Mouse (Mus musculus) neural tube, embryonic 14.5 days (tissue): ENCODE measurements around the gene Pigb. TPM values are rescaled to one million over a fixed set of nuclear protein-coding genes. Genes with fewer than 3 reads are reported as not detected.
A peak's percentile ranks its signal among the peaks of the same experiment; 100 is the strongest.

ENCODE experiments used
- ATAC-seq: fragments of 200-750 bp; cut with Nextera tagmentation; 2 replicates; pipeline ENCODE4 v1.8.0; 2017; ENCODE audit warnings: low read depth, mild to moderate bottlenecking, moderate TSS enrichment, moderate library complexity
- H3K27ac ChIP-seq: fragments of 300-500 bp; sonication (generic); 2 replicates; pipeline ENCODE4 v1.5.1; 2014; ENCODE audit warnings: low read depth, mild to moderate bottlenecking, control low read depth, low read length, moderate library complexity, mixed read lengths
- H3K27me3 ChIP-seq: fragments of 300-500 bp; sonication (generic); 2 replicates; pipeline ENCODE4 v1.6.1; 2014; ENCODE audit warnings: low read length; ENCODE audit not compliant: control insufficient read depth, insufficient read depth
- H3K36me3 ChIP-seq: fragments of 300-500 bp; sonication (generic); 2 replicates; pipeline ENCODE4 v1.6.1; 2014; ENCODE audit warnings: low read length, mixed read lengths; ENCODE audit not compliant: control insufficient read depth, insufficient read depth
- H3K4me1 ChIP-seq: fragments of 300-500 bp; sonication (generic); 2 replicates; pipeline ENCODE4 v1.6.1; 2014; ENCODE audit warnings: low read length; ENCODE audit not compliant: control insufficient read depth, insufficient read depth
- H3K4me2 ChIP-seq: fragments of 300-500 bp; sonication (generic); 2 replicates; pipeline ENCODE4 v1.6.1; 2014; ENCODE audit warnings: mild to moderate bottlenecking, low read depth, low read length, control low read depth
- H3K4me3 ChIP-seq: fragments of 300-500 bp; sonication (generic); 2 replicates; pipeline ENCODE4 v1.5.1; 2014; ENCODE audit warnings: low read depth, low read length, control low read depth, mixed read lengths
- H3K9ac ChIP-seq: fragments of 300-500 bp; sonication (generic); replicated peaks from 2 replicates; pipeline ENCODE4 v1.6.1; 2014; ENCODE audit warnings: low read depth, mild to moderate bottlenecking, control low read depth, low read length, mixed read lengths
- H3K9me3 ChIP-seq: fragments of 300-500 bp; sonication (generic); 2 replicates; pipeline ENCODE4 v1.6.1; 2016; ENCODE audit warnings: low read length; ENCODE audit not compliant: control insufficient read depth
- WGBS: fragments of 180-500 bp; shearing (Covaris S2); extraction: QIAGEN DNeasy Blood & Tissue Kit; methylation state at CpG from one replicate; pipeline ENCODE4 v1.1.7; 2014; 5-methylcytosine and 5-hydroxymethylcytosine counted together
- polyA plus RNA-seq: library from polyadenylated mRNA; unstranded; fragments of >200 nt; fragmentation: Nextera tagmentation; extraction: Ambion mirVana; gene quantifications from 2 replicates; pipeline ENCODE4 v1.2.1, GENCODE M21; 2014

Gene Pigb
- polyA plus RNA-seq, 1 experiment from 2014 or later, result 16.4 TPM

GRCm38 (mm10) chr9:73050606-73051005, 10.4 kb upstream of the Pigb start:
- Histone ChIP-seq H3K4me1 (no peaks in the 10 kb centered on the region), H3K36me3 (no peaks in the 10 kb centered on the region), H3K4me3 (no peak overlapping the region), H3K9ac (no peak overlapping the region), H3K27ac (no peak overlapping the region), H3K27me3 (no peaks in the 10 kb centered on the region), H3K4me2 (no peak overlapping the region), H3K9me3 (no peaks in the 10 kb centered on the region)
- WGBS, result 65% methylated on average over 8 of the region's 8 CpGs
- no peak for ATAC-seq

GRCm38 (mm10) chr9:73049833-73050232, 9.7 kb upstream of the Pigb start:
- WGBS, result 73% methylated on average over 5 of the region's 5 CpGs
- Histone ChIP-seq H3K4me2 (no peak overlapping the region), H3K4me3 (no peak overlapping the region), H3K27ac (no peak overlapping the region), H3K9ac (no peak overlapping the region), H3K4me1 (0 out of 2 replicates have a peak, but pooled peaks cover 2% of the 10 kb centered on the region), H3K27me3 (no peaks in the 10 kb centered on the region), H3K9me3 (no peaks in the 10 kb centered on the region), H3K36me3 (no peaks in the 10 kb centered on the region)
- ATAC-seq, result no peak

DNA sequence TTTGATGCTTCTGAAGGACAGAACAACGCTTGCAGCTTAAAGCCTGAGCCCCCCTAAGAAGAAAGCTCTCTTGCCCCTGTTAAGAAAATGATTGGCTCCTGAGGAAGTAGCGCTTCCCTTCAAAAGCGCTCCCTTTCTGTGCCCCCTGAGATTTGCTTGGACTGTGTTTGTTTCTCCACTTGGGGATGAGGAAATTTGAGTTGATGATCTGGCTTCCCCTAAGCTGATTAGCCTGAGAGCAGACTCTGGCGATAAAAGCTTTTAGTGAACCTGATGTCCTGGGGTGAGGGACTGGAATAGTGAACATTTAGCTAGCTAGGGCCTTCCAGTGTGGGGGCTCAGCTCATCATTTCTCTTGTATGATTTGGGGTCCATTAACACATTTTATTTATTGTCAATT, 8.7 kb upstream of the Pigb start:
- Histone ChIP-seq H3K4me1 (0 out of 2 replicates have a peak, but pooled peaks cover 2% of the 10 kb centered on the region), H3K9ac (no peak overlapping the region), H3K4me2 (no peak overlapping the region), H3K27ac (no peak overlapping the region), H3K27me3 (no peaks in the 10 kb centered on the region), H3K36me3 (no peaks in the 10 kb centered on the region), H3K9me3 (no peaks in the 10 kb centered on the region), H3K4me3 (no peak overlapping the region)
- no peak for ATAC-seq
- WGBS, result 14% methylated on average over 4 of the region's 4 CpGs

DNA sequence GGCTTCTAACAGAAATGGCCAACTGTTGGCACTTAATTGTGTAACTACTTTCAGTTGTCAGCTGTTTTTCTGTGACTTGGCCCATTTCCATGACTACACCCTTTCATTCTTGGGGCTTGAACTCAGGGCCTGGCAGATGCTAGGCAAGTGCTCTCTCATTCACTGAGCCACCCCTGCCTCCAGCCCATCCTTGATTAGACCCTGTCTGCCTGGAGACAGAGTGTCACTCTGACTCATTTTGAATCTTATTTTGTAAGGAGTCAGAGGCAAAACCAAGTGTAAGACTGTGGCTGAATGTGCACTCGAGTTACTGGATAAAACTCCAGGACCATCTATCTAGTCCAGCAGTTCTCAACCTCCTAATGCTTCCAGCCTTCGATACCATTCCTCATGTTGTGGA, 7.7 kb upstream of the Pigb start:
- WGBS, result 91% methylated on average over 2 of the region's 2 CpGs
- no peaks in the 10 kb centered on the region for H3K27me3 ChIP-seq
- no peak for ATAC-seq
- H3K4me3 ChIP-seq, result no peak overlapping the region
- no peaks in the 10 kb centered on the region for H3K36me3 ChIP-seq
- no peak overlapping the region for H3K27ac ChIP-seq
- H3K9me3 ChIP-seq, result no peaks in the 10 kb centered on the region
- no peak overlapping the region for H3K4me2 ChIP-seq
- 0 out of 2 replicates have a peak, but pooled peaks cover 2% of the 10 kb centered on the region for H3K4me1 ChIP-seq
- no peak overlapping the region for H3K9ac ChIP-seq

- WGBS, result 65% methylated on average over 10 of the region's 10 CpGs
- Histone ChIP-seq H3K4me3 (peak overlapping the region; percentile 40; the same call in 1 of the 2 replicates), H3K36me3 (no peaks in the 10 kb centered on the region), H3K4me1 (0 out of 2 replicates have a peak, but pooled peaks cover 2% of the 10 kb centered on the region), H3K4me2 (peak overlapping the region; percentile 63), H3K9ac (no peak overlapping the region), H3K9me3 (no peaks in the 10 kb centered on the region), H3K27me3 (no peaks in the 10 kb centered on the region), H3K27ac (no peak overlapping the region)
- ATAC-seq, result no peak
These were observed 5.5 kb upstream of the Pigb start for GRCm38 (mm10) chr9:73045711-73046110.

- H3K4me2 ChIP-seq, result peak overlapping the region; percentile 63
- WGBS, result 9% methylated on average over 7 of the region's 7 CpGs
- peaks cover 5% of the 10 kb centered on the region for H3K4me1 ChIP-seq
- no peak overlapping the region; the same call in 1 of the 2 replicates for H3K9ac ChIP-seq
- no peak for ATAC-seq
- H3K27ac ChIP-seq, result no peak overlapping the region
- H3K36me3 ChIP-seq, result no peaks in the 10 kb centered on the region
- H3K27me3 ChIP-seq, result no peaks in the 10 kb centered on the region
- H3K9me3 ChIP-seq, result no peaks in the 10 kb centered on the region
- H3K4me3 ChIP-seq, result peak overlapping the region; percentile 40
These were observed 5.0 kb upstream of the Pigb start for GRCm38 (mm10) chr9:73045204-73045603.

DNA sequence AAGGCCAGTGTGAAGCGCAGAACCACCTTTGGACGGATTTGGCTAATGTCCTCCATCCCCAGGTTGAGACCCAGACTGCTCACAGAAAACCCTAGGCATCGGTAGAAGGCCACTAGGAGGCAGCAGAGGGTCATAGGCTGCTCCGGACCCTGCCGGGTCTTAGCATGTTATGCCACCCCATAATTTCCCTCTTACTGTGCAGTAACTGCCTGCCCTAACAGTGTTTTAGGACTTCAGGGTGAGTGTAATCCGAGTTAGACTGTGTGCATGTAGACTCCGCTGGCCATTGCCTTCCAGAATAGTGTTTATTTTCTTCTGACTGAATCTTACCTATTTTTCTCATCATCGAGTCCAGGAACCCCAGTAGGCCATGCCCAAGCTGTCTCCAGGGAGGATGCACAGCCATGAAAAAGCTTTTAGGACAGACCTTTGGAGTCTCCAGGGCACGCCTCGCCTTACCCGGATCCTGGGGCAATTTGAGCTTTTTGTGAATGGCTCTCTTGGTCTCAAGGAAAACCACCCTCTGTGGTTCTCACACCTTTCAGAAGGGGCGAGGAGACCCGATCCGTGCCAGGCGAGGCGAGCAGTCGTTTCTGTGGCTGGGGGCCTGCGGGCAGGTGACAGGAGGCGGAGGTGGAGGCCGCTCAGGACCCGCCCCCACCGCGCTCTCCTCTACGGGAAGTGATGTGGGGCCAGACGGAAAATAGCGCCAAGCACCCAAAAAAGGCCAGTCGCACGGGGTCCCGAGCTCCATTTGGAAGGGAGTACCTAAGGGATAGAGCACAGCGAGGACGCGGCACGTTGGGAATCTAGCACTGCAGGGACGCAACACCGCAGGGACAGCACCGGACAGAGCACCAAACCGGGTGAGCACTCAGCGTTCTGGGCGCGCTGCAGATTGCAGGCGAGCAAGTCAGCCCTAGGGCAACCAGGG, 4.2 kb upstream of the Pigb start, which contains the start of gene Rab27a:
Gene Rab27a (plus strand): TSS at position 709 of the 934 bp plus-strand sequence.
- H3K9ac ChIP-seq, result peak within 1 kb of the TSS; percentile 62
- ATAC-seq, result peak; percentile 57
- H3K9me3 ChIP-seq, result no peaks in the 10 kb centered on the region
- H3K4me2 ChIP-seq, result peak within 1 kb of the TSS; percentile 63
- peaks cover 7% of the 10 kb centered on the region for H3K4me1 ChIP-seq
- H3K27ac ChIP-seq, result no peak within 1 kb of the TSS
- no peaks in the 10 kb centered on the region for H3K36me3 ChIP-seq
- peak within 1 kb of the TSS; percentile 40 for H3K4me3 ChIP-seq
- WGBS, result 2% methylated on average over 41 of the region's 41 CpGs
- no peaks in the 10 kb centered on the region for H3K27me3 ChIP-seq

- H3K4me1 ChIP-seq, result peaks cover 5% of the 10 kb centered on the region
- H3K9ac ChIP-seq, result peak overlapping the region; percentile 76
- H3K9me3 ChIP-seq, result no peaks in the 10 kb centered on the region
- H3K27ac ChIP-seq, result peak overlapping the region; percentile 73
- WGBS, result under 1% methylated on average over 47 of the region's 49 CpGs
- peak; percentile 92 for ATAC-seq
- no peaks in the 10 kb centered on the region for H3K27me3 ChIP-seq
- H3K36me3 ChIP-seq, result no peaks in the 10 kb centered on the region; the same call in 1 of the 2 replicates
- peak overlapping the region; percentile 80 for H3K4me2 ChIP-seq
- H3K4me3 ChIP-seq, result peak overlapping the region; percentile 82
These were observed 794 bp downstream of the Pigb start for GRCm38 (mm10) chr9:73039222-73039945.
